Mouse (Mus musculus): ENCODE results near the gene Tasp1. TPM values are rescaled to one million over a fixed set of nuclear protein-coding genes. Genes with fewer than 3 reads are reported as not detected.

Tasp1 gene
- total RNA-seq, 2 experiments from 2014 or later, result 29.6 to 30.3 TPM

GRCm38 (mm10) chr2:139792345-139793120, 274.1 kb downstream of the Tasp1 start:
- DNase-seq (ENCODE audit: low spot score in 2 of 2), result no peak

GRCm38 (mm10) chr2:139788658-139789057, 277.9 kb downstream of the Tasp1 start:
- no peak for DNase-seq (ENCODE audit: low spot score in 2 of 2)

DNA sequence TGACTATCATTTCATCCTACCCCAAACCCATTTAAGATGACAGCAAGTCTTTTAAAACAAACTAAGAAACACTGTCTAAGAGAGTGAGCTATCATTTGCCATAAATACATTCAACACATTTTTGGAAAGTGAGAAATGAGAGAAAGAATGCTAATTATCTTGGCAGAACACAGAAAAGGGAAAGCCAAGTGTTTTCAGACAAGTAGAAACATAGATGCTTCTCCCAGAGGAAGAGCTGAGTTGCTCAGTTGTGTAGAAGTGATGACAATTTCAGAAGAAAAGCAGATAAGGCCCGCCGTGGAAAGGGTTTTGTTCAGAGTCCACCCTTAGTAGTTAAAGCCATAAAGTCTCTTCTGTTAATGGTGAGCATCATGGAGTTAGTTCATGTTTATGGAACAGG, 281.7 kb downstream of the Tasp1 start:
- DNase-seq (ENCODE audit: low spot score in 2 of 2), result no peak

GRCm38 (mm10) chr2:139784465-139784864, 282.1 kb downstream of the Tasp1 start:
- DNase-seq (ENCODE audit: low spot score in 2 of 2), result no peak

Other genes with a start within 250 kb of the Tasp1 start
- not detected for gene Gm17374, start 85.2 kb upstream of the Tasp1 start, total RNA-seq (2021)
- gene Esf1, start 103.8 kb upstream of the Tasp1 start, total RNA-seq (2021), result 10 to 100 TPM; 18.9 to 21.3 TPM
- gene Ndufaf5, start 103.8 kb upstream of the Tasp1 start, total RNA-seq (2021), result 10 to 100 TPM; 45.1 to 46.5 TPM